Mouse (Mus musculus): ENCODE measurements around the gene Mettl1.

The Mettl1 gene

GRCm38 (mm10) chr10:127090560-127091411 lies 49.6 kb downstream of the Mettl1 start:
- DNase-seq: peak; percentile 69

- peak; percentile 51 for DNase-seq
Measured at GRCm38 (mm10) chr10:127091507-127092396, 50.5 kb downstream of the Mettl1 start.

GRCm38 (mm10) chr10:127092742-127093141 lies 51.5 kb downstream of the Mettl1 start:
- no peak for DNase-seq

- DNase-seq: peak; percentile 37
Measured at GRCm38 (mm10) chr10:127094382-127094802, 53.2 kb downstream of the Mettl1 start.

Data from lung, postnatal 14 days (tissue).